Mouse (Mus musculus): ENCODE measurements around the gene Rhox2g. TPM values are rescaled to one million over a fixed set of nuclear protein-coding genes. Genes with fewer than 3 reads are reported as not detected.
"Not testable (repeated sequence)": the region's sequence is repeated elsewhere in the genome, so short reads cannot be mapped to it uniquely, and the experiment has no call there.

Rhox2g gene
- not detected in 2 replicates for polyA plus RNA-seq (2016; fragmentation: Nextera tagmentation; extraction: Ambion mirVana)

DNA sequence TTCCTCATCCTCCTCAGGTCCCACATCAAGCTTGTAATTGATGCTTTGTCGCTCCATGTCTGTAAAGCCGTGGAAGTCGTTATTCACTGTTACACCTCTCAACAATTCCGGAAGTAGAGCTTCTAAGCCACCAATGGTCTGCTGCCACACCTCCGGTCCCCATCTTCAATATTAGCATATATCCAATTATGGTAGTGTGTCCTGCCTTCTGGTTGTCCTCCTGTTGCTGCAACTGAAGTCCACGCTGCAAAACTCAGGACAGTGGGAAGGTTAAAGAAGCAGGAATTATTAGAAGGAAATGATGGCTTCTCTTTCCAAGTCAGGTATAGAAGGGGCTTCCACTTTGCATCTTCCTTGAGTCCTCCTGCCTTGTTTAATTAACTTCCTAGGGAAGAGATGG is at the start of gene Rhox2g:
Gene Rhox2g, minus strand, starts transcription at position 101 of the 400 bp plus-strand sequence.
- WGBS, result 91% methylated on average over 6 of the region's 6 CpGs
- not testable (repeated sequence) for H3K36me3 ChIP-seq; H3K4me2 ChIP-seq (replicated peaks); ATAC-seq (ENCODE audit: low FRiP score, low read depth); H3K27ac ChIP-seq (replicated peaks); H3K4me3 ChIP-seq; H3K27me3 ChIP-seq; H3K4me1 ChIP-seq; H3K9me3 ChIP-seq; H3K9ac ChIP-seq (replicated peaks)

DNA sequence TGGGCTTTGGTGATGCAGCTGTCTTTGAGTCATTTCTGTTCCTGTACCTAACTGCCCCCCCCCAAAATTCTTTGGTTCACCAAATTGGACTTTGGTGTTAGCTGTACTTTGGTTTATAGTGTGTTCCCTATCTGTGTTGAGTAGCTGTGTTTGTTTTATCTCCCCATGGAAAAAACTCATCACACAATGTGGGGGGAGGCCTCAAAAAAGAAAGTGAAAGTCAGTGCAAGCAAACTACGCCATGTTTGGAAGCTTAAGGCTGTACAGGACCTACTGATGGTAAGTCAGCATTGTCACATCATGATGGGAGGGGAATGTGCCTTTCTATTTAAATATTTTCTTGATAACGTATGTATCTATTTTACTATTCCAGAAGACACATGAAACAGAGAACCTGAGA is 49.0 kb upstream of the Rhox2g start:
- no peak overlapping the region for H3K4me3 ChIP-seq
- no peak overlapping the region for H3K4me2 ChIP-seq (replicated peaks)
- H3K9ac ChIP-seq (replicated peaks), result no peak overlapping the region
- no peaks in the 10 kb centered on the region for H3K36me3 ChIP-seq
- H3K4me1 ChIP-seq, result no peaks in the 10 kb centered on the region
- H3K9me3 ChIP-seq, result no peaks in the 10 kb centered on the region
- WGBS, result 74% methylated on average over 2 of the region's 2 CpGs
- no peaks in the 10 kb centered on the region for H3K27me3 ChIP-seq
- no peak for ATAC-seq (ENCODE audit: low FRiP score, low read depth)
- no peak overlapping the region for H3K27ac ChIP-seq (replicated peaks)

DNA sequence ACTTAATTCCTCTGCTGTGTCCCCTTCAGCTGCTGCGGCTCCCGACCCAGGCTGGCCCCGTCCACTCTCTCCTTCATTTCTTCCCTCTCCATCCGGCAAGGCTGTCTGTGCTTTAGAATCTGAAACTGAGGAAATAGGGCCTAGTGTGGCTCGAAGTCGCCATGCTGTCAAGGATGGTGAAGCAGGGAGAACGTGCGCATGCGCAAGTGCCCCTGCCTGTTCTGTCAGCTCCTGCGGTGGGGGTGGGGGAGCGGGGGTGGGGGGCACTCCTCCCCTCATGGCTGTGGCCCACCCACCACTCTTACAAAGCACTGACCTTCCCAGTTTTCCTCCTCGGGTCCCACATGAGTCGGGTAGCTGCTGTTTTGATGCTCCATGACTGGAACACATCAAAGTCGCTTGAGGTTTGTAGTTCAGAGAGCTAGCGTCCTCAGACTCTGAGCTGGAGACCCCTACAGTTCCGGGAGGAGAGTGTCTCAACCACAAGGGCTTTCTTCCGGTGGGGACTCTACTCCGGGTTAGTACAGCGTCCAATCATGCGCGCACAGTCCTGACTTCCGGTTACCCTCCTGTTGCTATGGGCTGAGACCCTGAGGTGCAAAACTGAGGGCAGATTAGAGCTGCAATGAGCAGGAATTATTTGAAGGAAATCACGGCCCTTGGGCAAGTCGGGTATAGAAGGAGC is 39.9 kb upstream of the Rhox2g start:
- no peak overlapping the region for H3K4me2 ChIP-seq (replicated peaks)
- no peak for ATAC-seq (ENCODE audit: low FRiP score, low read depth)
- 0 out of 2 replicates have a peak, but pooled peaks cover 7% of the 10 kb centered on the region for H3K9me3 ChIP-seq
- 88% methylated on average over 24 of the region's 24 CpGs for WGBS
- no peak overlapping the region for H3K27ac ChIP-seq (replicated peaks)
- no peaks in the 10 kb centered on the region for H3K4me1 ChIP-seq
- no peaks in the 10 kb centered on the region for H3K36me3 ChIP-seq
- H3K4me3 ChIP-seq, result no peak overlapping the region
- no peaks in the 10 kb centered on the region for H3K27me3 ChIP-seq
- no peak overlapping the region for H3K9ac ChIP-seq (replicated peaks)

DNA sequence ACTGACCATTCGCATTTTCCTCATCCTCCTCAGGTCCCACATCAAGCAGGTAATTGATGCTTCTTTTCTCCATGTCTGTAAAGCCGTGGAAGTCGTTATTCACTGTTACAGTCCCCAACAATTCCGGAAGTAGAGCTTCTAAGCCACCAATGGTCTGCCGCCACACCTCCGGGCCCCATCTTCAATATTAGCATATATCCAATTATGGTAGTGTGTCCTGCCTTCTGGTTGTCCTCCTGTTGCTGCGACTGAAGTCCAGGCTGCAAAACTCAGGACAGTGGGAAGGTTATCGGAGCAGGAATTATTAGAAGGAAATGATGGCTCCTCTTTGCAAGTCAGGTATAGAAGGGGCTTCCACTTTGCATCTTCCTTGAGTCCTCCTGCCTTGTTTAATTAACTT is 29.9 kb upstream of the Rhox2g start, which contains the start of gene Rhox2h:
Gene Rhox2h, minus strand, starts transcription at position 101 of the 400 bp plus-strand sequence.
- not testable (repeated sequence) for H3K36me3 ChIP-seq; H3K27me3 ChIP-seq; H3K27ac ChIP-seq (replicated peaks); H3K4me1 ChIP-seq; ATAC-seq (ENCODE audit: low FRiP score, low read depth); H3K4me2 ChIP-seq (replicated peaks); H3K9me3 ChIP-seq; H3K9ac ChIP-seq (replicated peaks); H3K4me3 ChIP-seq
- 85% methylated on average over 8 of the region's 8 CpGs for WGBS

DNA sequence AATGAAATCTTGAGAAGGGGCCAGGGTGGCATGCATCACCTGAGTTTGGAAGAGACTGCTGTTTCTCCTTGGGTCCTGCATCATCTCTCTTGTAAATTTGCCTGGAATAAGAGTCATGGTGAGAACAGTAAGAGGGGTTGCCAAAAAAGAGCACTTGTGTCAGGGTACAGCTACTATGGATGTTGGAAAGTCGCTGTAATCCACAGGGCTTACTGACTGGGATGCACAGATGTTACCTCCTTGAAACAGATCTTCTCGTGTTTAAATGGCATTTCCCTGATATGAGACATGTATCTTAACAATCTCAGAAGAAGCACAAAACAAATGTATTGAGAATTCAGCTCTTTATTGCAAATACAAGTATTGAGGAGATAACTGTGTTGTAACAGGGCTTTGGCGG is 25.4 kb upstream of the Rhox2g start, which contains the start of gene Rhox3h:
Gene Rhox3h, minus strand, starts transcription at position 101 of the 400 bp plus-strand sequence.
- H3K4me3 ChIP-seq; H3K27ac ChIP-seq (replicated peaks); H3K9me3 ChIP-seq; H3K36me3 ChIP-seq; H3K4me2 ChIP-seq (replicated peaks); H3K27me3 ChIP-seq; H3K9ac ChIP-seq (replicated peaks); ATAC-seq (ENCODE audit: low FRiP score, low read depth); H3K4me1 ChIP-seq: not testable (repeated sequence)
- 83% methylated on average over 1 of the region's 3 CpGs for WGBS

DNA sequence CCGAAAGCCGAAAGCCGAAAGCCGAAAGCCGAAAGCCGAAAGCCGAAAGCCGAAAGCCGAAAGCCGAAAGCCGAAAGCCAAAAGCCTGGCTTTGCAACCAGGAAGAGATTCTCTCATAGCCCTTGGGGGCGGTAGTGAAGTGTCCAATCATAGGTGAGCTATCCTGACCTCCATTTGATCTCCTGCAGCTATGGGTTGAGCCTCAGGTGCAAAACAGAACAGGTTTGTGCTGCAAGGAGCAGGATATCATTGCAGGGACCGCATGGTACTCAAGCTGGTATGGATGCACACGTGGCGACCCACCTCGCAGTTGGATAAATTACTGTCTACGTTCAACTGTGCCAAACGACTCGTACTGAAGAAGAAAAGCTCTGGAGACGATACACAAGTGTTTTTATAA is 8.0 kb upstream of the Rhox2g start, which contains the start of gene Rhox4g:
Gene Rhox4g, minus strand, starts transcription at position 101 of the 400 bp plus-strand sequence.
- not testable (repeated sequence) for H3K4me2 ChIP-seq (replicated peaks); H3K4me1 ChIP-seq; H3K36me3 ChIP-seq; H3K4me3 ChIP-seq; H3K9ac ChIP-seq (replicated peaks); H3K27ac ChIP-seq (replicated peaks); H3K27me3 ChIP-seq; ATAC-seq (ENCODE audit: low FRiP score, low read depth); H3K9me3 ChIP-seq
- 95% methylated on average over 18 of the region's 20 CpGs for WGBS

DNA sequence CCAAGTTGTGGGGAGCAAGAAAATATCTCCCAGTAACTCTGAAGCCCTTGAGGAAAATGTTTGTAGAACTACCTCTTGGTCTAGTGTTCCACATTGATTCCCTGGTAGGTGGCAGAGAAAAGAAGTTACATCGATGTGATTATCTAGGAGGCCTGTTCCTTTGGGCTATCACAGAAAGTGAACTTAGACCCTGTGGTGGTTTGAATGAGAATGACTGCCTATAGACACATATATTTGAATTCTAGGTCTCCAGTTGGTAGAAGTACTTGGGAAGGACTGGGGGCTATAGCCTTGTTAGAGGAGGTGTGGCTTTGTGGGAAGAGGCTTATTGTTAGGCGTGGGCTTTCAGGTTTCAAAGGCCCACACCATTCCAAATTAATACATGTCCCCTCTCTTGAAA is 14.8 kb downstream of the Rhox2g start, which contains the start of gene Rhox3g:
Gene Rhox3g, minus strand, starts transcription at position 101 of the 400 bp plus-strand sequence.
- not testable (repeated sequence) for H3K4me2 ChIP-seq (replicated peaks); H3K36me3 ChIP-seq; ATAC-seq (ENCODE audit: low FRiP score, low read depth); H3K4me3 ChIP-seq; H3K9ac ChIP-seq (replicated peaks); H3K4me1 ChIP-seq; H3K27me3 ChIP-seq; H3K27ac ChIP-seq (replicated peaks); H3K9me3 ChIP-seq
- 79% methylated on average over 2 of the region's 2 CpGs for WGBS

DNA sequence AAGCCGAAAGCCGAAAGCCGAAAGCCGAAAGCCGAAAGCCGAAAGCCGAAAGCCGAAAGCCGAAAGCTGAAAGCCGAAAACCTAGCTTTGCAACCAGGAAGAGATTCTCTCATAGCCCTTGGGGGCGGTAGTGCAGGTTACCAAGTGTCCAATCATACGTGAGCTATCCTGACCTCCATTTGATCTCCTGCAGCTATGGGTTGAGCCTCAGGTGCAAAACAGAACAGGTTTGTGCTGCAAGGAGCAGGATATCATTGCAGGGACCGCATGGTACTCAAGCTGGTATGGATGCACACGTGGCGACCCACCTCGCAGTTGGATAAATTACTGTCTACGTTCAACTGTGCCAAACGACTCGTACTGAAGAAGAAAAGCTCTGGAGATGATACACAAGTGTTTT is 35.7 kb downstream of the Rhox2g start, which contains the start of gene Rhox4f:
Gene Rhox4f, minus strand, starts transcription at position 101 of the 400 bp plus-strand sequence.
- H3K4me1 ChIP-seq; H3K9ac ChIP-seq (replicated peaks); H3K4me2 ChIP-seq (replicated peaks); H3K4me3 ChIP-seq; H3K27ac ChIP-seq (replicated peaks); H3K27me3 ChIP-seq; H3K36me3 ChIP-seq; ATAC-seq (ENCODE audit: low FRiP score, low read depth); H3K9me3 ChIP-seq: not testable (repeated sequence)
- WGBS, result 93% methylated on average over 18 of the region's 19 CpGs

Other genes with a start within 250 kb of the Rhox2g start
- 0.43 TPM in 1 of 2 replicates, not detected in the other for gene Rhox2b, start 231.4 kb downstream of the Rhox2g start, polyA plus RNA-seq (2016; fragmentation: Nextera tagmentation; extraction: Ambion mirVana)
- 0.24 TPM in 1 of 2 replicates, not detected in the other for gene Rhox4b, start 211.0 kb downstream of the Rhox2g start, polyA plus RNA-seq (2016; fragmentation: Nextera tagmentation; extraction: Ambion mirVana)
- gene Rhox2c, start 189.8 kb downstream of the Rhox2g start, polyA plus RNA-seq (2016; fragmentation: Nextera tagmentation; extraction: Ambion mirVana), result 1.7 and 3.0 TPM in 2 replicates
- not detected in 2 replicates for gene Rhox3c, start 184.9 kb downstream of the Rhox2g start, polyA plus RNA-seq (2016; fragmentation: Nextera tagmentation; extraction: Ambion mirVana)
- not detected in 2 replicates for gene Rhox4c, start 163.1 kb downstream of the Rhox2g start, polyA plus RNA-seq (2016; fragmentation: Nextera tagmentation; extraction: Ambion mirVana)
- gene Rhox2d, start 150.0 kb downstream of the Rhox2g start, polyA plus RNA-seq (2016; fragmentation: Nextera tagmentation; extraction: Ambion mirVana), result not detected in 2 replicates
- not detected in 2 replicates for gene Rhox4d, start 129.1 kb downstream of the Rhox2g start, polyA plus RNA-seq (2016; fragmentation: Nextera tagmentation; extraction: Ambion mirVana)
- 0.48 TPM in 1 of 2 replicates, not detected in the other for gene Rhox2e, start 113.0 kb downstream of the Rhox2g start, polyA plus RNA-seq (2016; fragmentation: Nextera tagmentation; extraction: Ambion mirVana)
- gene Rhox3e, start 101.5 kb downstream of the Rhox2g start, polyA plus RNA-seq (2016; fragmentation: Nextera tagmentation; extraction: Ambion mirVana), result not detected in 2 replicates
- gene Rhox4e, start 86.1 kb downstream of the Rhox2g start, polyA plus RNA-seq (2016; fragmentation: Nextera tagmentation; extraction: Ambion mirVana), result not detected in 2 replicates
- 0.39 TPM in 1 of 2 replicates, not detected in the other for gene Rhox2f, start 72.1 kb downstream of the Rhox2g start, polyA plus RNA-seq (2016; fragmentation: Nextera tagmentation; extraction: Ambion mirVana)
- not detected in 2 replicates for gene Rhox3f, start 62.5 kb downstream of the Rhox2g start, polyA plus RNA-seq (2016; fragmentation: Nextera tagmentation; extraction: Ambion mirVana)
- gene Rhox4f, start 35.8 kb downstream of the Rhox2g start, polyA plus RNA-seq (2016; fragmentation: Nextera tagmentation; extraction: Ambion mirVana), result not detected in 2 replicates
- gene Rhox3g, start 14.9 kb downstream of the Rhox2g start, polyA plus RNA-seq (2016; fragmentation: Nextera tagmentation; extraction: Ambion mirVana), result not detected in 2 replicates
- not detected in 2 replicates for gene Rhox4g, start 7.9 kb upstream of the Rhox2g start, polyA plus RNA-seq (2016; fragmentation: Nextera tagmentation; extraction: Ambion mirVana)
- not detected in 2 replicates for gene Rhox3h, start 25.3 kb upstream of the Rhox2g start, polyA plus RNA-seq (2016; fragmentation: Nextera tagmentation; extraction: Ambion mirVana)
- gene Rhox2h, start 29.8 kb upstream of the Rhox2g start, polyA plus RNA-seq (2016; fragmentation: Nextera tagmentation; extraction: Ambion mirVana), result not detected in 2 replicates
- gene Rhox5, start 161.4 kb upstream of the Rhox2g start, polyA plus RNA-seq (2016; fragmentation: Nextera tagmentation; extraction: Ambion mirVana), result 1.1 and 1.3 TPM in 2 replicates
- not detected in 2 replicates for gene Rhox6, start 183.4 kb upstream of the Rhox2g start, polyA plus RNA-seq (2016; fragmentation: Nextera tagmentation; extraction: Ambion mirVana)
- gene Rhox7a, start 188.2 kb upstream of the Rhox2g start, polyA plus RNA-seq (2016; fragmentation: Nextera tagmentation; extraction: Ambion mirVana), result not detected in 2 replicates
- gene Rhox8, start 235.5 kb upstream of the Rhox2g start, polyA plus RNA-seq (2016; fragmentation: Nextera tagmentation; extraction: Ambion mirVana), result not detected in 2 replicates

Measured in midbrain, embryonic 12.5 days (tissue).